Mouse (Mus musculus): ENCODE measurements around the gene Cnnm3.

Gene Cnnm3

DNA sequence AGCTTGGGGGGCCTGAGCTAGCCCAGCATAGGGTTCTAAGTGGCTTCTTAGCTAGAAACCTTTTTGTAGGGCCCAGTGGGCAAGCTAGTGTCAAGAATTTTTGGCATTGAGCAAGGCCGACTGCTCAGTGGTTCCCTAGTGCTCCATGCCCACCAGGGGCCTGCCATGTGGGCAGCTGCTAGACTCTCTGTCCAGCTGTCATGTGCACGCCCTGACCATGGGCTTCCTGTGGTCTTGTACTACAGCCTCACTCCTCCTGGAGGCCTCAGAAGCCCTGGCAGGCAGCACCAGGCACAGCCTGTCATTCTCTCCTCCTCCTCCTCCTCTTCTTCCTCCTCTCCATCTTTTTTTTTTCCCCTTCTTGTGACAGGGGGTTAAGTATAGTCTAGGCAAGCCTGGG is 14.4 kb upstream of the Cnnm3 start:
- no peak for DNase-seq (ENCODE audit: low spot score in 2 of 2)

- DNase-seq (ENCODE audit: low spot score in 2 of 2) = peak in 1 of 2 experiments; percentile 63
These were observed 10.4 kb upstream of the Cnnm3 start for GRCm38 (mm10) chr1:36501261-36501660.

- no peak for DNase-seq (ENCODE audit: low spot score in 2 of 2)
These were observed 3.4 kb upstream of the Cnnm3 start for GRCm38 (mm10) chr1:36508238-36508637.

GRCm38 (mm10) chr1:36512089-36512965 is 660 bp downstream of the Cnnm3 start:
- DNase-seq (ENCODE audit: low spot score in 2 of 2) = no peak

DNA sequence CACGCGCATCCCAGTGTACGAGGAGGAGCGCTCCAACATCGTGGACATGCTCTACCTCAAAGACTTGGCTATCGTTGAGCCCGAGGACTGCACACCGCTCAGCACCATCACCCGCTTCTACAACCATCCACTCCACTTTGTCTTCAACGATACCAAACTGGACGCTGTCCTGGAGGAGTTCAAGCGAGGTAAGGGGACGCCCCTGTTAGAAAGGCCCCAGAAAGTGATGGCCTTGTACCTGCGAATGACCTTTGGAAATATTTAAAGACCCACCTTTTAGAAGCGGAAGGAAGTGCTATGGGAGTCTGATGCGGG is 1.3 kb downstream of the Cnnm3 start:
- no peak for DNase-seq (ENCODE audit: low spot score in 2 of 2)

DNA sequence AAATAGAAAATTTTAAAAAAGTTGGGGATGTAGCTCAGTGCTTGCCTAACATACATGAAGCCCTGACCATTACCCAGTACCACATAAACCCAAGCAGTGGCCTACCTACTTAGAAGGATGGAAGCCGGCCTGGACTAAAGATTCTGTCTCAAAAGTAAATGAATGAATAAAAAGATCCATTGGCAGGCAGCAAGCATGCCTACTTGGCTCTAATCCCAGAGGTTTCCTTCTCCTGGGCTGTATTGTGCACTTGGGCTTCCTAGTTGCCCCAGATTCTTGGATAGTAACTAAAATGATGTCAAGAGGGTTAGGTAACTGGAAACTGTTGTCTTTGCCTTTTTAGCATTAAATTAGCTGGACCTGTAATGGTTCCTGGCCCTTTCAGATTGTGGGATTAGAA is 1.6 kb downstream of the Cnnm3 start:
- DNase-seq (ENCODE audit: low spot score in 2 of 2) = no peak

DNA sequence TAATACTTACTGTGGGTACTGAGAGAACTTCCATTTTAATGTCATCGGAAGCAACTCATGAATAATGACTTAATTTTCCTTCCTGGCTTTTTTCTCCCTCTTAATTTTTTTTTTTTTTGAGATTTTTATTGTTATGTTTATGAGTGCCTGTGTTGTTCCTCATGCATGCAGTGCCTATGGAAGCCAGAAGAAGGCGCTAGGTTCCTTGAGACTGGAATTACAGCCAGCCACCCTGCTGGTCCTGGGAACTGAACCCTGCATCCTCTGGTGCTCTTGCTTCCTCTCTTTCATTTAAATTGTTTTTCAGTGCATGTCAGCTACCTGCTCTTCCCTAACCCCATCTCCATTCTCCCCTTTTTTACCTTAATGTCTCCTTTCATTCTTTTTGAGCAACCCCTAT is 2.1 kb downstream of the Cnnm3 start:
- no peak for DNase-seq (ENCODE audit: low spot score in 2 of 2)

DNA sequence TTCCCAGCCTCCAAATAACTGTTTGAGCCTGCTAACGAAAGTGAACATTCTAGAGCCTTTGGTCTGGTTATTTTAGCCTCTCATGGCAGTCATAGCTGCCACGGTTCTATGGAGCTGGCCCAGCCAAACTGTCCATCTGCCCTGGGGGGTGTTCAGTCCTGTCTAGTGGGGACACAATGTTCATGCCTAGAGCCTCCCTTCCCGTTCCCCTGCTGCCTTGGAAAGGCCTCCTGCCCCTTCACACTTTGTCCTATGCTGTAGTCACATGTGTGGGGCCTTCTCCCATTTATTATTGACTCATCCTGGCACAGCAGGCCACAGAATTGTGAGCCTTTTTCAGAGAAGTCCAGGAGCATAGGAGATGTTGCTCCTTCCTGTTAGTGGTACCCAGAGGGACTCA is 6.6 kb downstream of the Cnnm3 start:
- DNase-seq (ENCODE audit: low spot score in 2 of 2) = no peak

GRCm38 (mm10) chr1:36519626-36520025 is 8.0 kb downstream of the Cnnm3 start:
- DNase-seq (ENCODE audit: low spot score in 2 of 2) = no peak

DNA sequence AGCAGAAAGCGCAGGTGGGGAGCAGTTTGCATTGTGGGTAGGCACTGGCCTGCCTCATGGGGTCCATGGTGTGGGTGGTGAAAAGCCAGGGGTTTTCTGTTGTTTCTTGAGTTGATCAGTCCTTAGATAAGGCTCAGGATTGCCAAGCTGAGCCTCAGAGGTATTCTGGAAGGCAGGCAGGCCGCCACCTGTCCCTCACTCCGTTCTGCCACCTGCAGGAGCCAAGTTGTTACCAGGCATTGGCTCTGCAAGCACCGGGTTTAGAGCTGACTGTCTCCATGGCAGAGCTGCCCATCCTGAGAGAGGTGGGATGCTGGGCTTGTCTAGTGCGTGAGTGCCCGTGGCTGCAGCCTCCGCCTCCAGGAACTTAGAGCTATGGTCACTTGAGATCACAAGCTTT is 10.5 kb downstream of the Cnnm3 start:
- no peak for DNase-seq (ENCODE audit: low spot score in 2 of 2)

DNA sequence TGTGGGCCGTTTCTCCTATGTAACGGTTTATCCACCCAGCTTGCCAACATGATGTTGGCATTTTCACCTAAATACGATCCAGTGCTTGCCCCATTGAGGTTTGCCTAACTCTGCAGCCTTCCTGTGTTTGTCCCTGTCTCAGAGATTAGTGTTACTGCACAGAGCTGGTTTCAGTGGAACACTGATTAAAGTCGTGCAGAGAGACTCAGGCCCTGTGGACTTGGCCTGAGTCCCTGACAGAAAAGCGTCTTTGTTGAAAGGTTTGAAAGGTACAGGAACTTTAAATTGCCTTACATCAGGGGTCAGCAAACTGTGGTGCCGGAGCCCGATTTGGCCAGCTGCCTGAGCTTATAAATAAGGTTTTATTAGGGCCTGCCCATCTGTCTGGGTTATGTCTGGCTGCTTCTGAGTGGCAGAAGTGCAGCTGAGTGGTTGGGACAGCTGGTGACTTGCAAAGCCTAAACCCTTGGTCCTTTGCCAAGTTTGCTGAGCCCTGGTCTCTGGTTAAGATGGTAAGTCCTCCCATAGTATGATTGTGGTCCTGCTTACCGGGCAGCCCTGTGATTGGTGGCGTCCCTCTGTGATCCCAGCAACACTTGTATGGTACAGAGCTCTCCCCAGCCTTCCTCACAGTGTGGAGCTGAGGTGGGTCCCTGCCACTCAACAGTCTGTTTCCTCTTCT is 11.8 kb downstream of the Cnnm3 start:
- DNase-seq (ENCODE audit: low spot score in 2 of 2) = no peak

DNA sequence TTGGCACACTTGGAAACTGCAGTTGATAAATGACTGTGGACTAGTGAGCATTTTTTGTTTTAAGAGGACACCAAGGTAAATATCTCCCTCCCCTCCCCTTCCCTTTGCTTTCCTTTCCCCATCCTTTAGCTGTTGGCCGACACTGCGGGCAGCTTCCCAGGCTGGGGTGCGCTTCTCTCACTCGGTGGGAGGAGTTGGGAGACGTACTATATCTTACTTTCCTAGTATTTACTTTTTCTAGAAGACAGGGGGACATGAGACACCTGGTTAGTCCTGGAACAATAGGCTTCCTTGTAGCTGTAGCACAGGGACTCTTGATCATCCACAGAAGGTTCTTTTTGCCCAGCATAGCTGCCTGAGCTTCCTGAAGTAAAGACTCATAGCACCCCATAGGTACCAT is 12.4 kb downstream of the Cnnm3 start:
- DNase-seq (ENCODE audit: low spot score in 2 of 2) = no peak

DNA sequence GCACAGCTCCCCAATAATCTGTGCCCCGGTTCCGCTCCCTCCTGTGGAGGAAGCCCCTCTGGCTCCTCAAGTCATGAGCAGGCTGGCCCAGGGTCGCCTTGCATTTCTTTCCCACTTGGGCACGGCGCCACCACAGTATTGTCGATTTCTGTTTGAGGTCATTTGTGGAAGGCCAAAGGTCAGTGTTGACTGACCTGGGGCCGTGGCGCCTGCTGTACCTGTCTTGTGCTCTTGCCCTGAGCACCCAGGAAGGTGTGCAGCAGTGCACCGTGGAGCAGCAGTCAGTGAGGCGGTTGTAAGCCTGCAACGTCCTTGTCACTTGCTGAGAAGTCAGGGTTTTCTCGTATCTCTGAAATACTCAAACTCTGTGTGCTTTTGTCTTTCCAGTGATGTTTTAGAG is 14.1 kb downstream of the Cnnm3 start:
- DNase-seq (ENCODE audit: low spot score in 2 of 2) = no peak

- no peak for DNase-seq (ENCODE audit: low spot score in 2 of 2)
These were observed 15.2 kb downstream of the Cnnm3 start for GRCm38 (mm10) chr1:36526903-36527302.

GRCm38 (mm10) chr1:36528351-36528750 is 16.7 kb downstream of the Cnnm3 start:
- no peak for DNase-seq (ENCODE audit: low spot score in 2 of 2)

GRCm38 (mm10) chr1:36529274-36529673 is 17.6 kb downstream of the Cnnm3 start:
- DNase-seq (ENCODE audit: low spot score in 2 of 2) = no peak

DNA sequence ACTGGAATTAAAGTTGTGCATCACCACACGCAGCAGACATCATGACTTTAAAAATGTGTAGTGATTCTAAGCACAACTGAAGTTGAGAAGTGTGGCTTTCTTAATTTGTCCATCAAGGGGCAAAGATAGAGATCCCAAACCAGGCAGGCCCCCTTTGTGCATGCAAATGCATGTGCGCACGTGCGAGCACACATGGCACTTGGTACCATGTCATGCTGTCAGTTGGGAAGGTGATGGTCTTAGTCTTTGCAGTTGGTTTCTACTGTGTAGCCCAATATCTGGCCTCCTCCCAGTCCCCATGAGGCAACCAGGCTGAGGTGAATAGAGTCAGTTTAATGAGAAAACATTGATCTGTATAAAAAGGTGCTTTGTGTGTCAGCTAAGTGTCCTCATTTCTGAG is 18.2 kb downstream of the Cnnm3 start:
- no peak for DNase-seq (ENCODE audit: low spot score in 2 of 2)

DNA sequence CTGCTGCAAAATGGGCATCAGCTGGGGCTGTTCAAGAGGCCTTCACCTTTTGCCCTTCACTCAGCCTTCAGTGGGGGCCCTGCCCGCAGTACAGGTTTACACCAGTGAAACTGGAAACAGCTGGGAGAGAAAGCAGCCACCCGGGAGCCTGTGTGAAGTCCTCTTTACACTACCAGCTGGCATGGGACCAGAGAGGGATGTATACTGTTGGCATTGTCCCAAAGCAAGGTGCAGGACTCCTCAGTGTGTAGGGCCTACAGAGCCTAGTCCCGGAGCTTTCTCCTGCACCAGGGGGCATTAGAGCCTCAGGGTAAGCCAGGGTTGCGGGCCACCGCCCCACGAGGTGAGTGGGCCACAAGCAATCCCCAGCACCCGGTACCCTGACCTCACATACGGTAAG is 18.8 kb downstream of the Cnnm3 start:
- no peak for DNase-seq (ENCODE audit: low spot score in 2 of 2)

DNA sequence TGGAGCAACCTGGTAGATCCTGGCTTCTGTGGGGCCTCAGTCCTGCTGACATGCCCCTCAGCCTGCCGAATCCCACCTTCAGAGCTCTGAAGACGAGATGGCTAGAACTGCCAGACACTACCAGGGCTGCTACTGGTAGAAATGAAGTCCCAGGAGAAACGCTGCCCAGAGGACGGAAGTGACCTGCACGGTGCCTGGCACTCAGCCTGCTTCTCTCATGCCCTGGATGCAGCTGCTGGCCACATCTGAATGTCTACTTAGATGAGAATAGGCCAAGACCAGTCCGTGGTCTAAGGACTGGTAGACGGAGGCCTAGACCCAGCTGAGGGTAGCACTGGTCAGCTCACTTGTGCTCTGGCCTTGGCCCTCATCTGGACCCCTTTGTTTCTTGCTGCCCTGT is 19.3 kb downstream of the Cnnm3 start:
- no peak for DNase-seq (ENCODE audit: low spot score in 2 of 2)

- no peak for DNase-seq (ENCODE audit: low spot score in 2 of 2)
These were observed 19.8 kb downstream of the Cnnm3 start for GRCm38 (mm10) chr1:36531461-36531860.

DNA sequence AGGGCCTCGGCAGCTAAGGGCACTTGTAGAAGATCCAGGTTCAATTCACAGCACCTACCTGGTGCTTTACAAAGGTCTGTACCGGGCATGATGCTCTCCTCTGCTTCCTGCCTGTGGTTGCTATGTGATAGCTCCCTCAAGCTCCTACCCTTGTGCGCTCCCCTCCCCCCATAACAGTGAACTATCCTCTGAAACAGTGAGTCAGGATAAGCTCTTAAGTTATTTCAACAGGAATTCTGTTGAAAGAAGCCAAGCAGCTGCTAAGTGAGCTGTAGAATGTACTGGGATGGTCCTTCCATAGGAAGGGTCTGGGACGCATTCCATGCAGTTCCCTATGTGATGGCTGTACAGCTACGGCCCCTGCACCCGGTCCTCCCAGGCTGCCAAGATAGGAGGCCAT is 21.9 kb downstream of the Cnnm3 start:
- DNase-seq (ENCODE audit: low spot score in 2 of 2) = no peak

- no peak for DNase-seq (ENCODE audit: low spot score in 2 of 2)
These were observed 23.0 kb downstream of the Cnnm3 start for GRCm38 (mm10) chr1:36534595-36535058.

Data from frontal cortex, postnatal 14 days (tissue).